Mouse (Mus musculus) heart, adult 2 months (tissue): ENCODE measurements around the gene Pigf.

Experiments
- CTCF ChIP-seq: fragments of 200-600 bp; IDR thresholded peaks from 2 replicates; pipeline ENCODE4 v1.8.1; 2022; ENCODE audit warnings: antibody characterized with exemption, mild to moderate bottlenecking, moderate library complexity
- EP300 ChIP-seq: fragments of 200-500 bp; IDR thresholded peaks from 2 replicates; pipeline ENCODE4 v1.6.1; 2011; ENCODE audit warnings: low read depth, low read length, control low read depth; ENCODE audit not compliant: insufficient read depth

GRCm38 (mm10) chr17:87063969-87064368, 38.8 kb upstream of the Pigf start:
- TF ChIP-seq CTCF (no peak), EP300 (no peak)
